Mouse (Mus musculus) layer of hippocampus, adult 6 months (tissue): ENCODE data around the gene Gmppb. TPM values are rescaled to one million over a fixed set of nuclear protein-coding genes. Genes with fewer than 3 reads are reported as not detected.

Experiments
- long read RNA-seq, 2 experiments: library from polyadenylated mRNA; unstranded; transcript quantifications; one replicate each; pipeline ENCODE4 v2.0.0; 2019 to 2020
- microRNA-seq: library from miRNA; unstranded; fragments of <30 nt; microRNA quantifications from one replicate; pipeline ENCODE4 v1.2.0, GENCODE M21; 2020
- polyA plus RNA-seq: library from polyadenylated mRNA; unstranded; fragments of <200 nt; fragmentation: Nextera tagmentation; gene quantifications from 2 replicates; pipeline ENCODE4 v1.2.3, GENCODE M21; 2021

Gene Gmppb
- polyA plus RNA-seq = 20.7 and 34.1 TPM in 2 replicates
- long read RNA-seq, experiment 1, transcript Gmppb-202 (9 exons, 2,702 nt) = major isoform, 11 of 49 reads
- long read RNA-seq, experiment 1, partial matches to known transcripts = 21 of 49 reads
- long read RNA-seq, experiment 1, other reads (novel, unspliced or antisense) = 17 of 49 reads
- long read RNA-seq, experiment 2, transcript Gmppb-202 (9 exons, 2,702 nt) = major isoform, 70 of 84 reads
- long read RNA-seq, experiment 2, partial matches to known transcripts = 2 of 84 reads
- long read RNA-seq, experiment 2, other reads (novel, unspliced or antisense) = 9 of 84 reads

DNA sequence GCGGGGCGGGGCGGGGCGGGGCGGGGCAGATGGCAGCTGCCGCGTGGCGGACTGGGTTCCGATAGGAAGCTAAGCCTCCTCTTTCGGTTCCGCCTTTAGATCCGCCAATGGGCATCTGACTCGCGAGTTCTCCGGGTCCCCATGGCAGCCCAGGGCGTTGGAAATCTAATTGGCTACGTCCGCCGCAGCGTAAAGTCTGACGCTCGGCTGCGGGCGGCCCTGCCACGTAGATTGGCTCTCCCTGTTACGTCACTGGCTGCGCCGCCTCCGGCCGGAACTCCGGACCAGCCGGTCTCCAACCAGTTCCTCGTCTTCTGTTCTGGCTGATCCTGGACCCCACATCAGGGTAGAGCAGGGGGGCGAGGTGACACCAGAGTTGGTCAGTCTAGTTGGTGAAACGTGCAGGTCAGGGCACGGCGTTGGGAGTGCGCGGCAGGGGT is at the start of gene Gmppb:
Gene Gmppb (plus strand): TSS at position 227 of the 440 bp plus-strand sequence.

DNA sequence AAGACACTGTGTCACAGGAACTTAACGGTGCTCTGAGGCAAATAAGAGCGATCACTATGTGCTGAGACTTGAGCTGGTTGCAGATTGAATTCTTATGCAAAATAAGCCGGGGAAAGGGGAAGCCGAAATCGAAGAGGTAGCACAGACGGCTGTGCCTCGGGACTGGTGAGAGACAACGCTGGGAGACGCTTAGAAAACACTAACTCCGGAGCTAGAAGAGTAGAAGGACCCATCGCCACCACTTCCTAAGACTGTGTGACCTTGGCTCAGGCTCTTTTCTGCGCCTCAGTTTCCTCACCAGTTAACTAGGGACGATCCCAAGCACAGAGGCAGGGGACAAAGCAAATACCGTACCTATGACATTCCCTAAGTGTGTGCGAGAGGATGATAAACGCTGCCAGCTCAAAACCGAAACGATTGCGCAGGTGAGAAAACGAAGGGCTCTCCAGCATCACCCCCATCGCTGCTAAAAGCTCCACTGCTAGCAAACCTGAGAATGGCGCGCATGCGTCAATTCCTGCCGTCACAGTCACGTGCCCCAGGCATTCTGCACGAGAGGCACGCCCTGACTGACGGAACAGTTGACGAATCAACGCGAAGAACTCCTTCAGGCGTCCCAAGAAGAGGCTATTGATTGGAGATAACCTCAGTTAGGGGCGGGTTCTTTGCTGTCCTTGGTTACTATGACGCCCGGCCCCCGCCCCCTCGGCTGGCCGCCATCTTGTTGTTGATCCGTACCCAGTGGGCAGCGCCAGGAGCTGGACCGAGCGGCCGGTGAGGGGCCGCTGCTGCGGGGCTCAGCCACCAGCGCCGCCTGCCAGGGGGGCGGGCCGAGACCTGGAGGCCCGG is 46.9 kb upstream of the Gmppb start, which contains the start of gene Ip6k1:
Gene Ip6k1 (plus strand): TSS at position 580 of the 849 bp plus-strand sequence.

DNA sequence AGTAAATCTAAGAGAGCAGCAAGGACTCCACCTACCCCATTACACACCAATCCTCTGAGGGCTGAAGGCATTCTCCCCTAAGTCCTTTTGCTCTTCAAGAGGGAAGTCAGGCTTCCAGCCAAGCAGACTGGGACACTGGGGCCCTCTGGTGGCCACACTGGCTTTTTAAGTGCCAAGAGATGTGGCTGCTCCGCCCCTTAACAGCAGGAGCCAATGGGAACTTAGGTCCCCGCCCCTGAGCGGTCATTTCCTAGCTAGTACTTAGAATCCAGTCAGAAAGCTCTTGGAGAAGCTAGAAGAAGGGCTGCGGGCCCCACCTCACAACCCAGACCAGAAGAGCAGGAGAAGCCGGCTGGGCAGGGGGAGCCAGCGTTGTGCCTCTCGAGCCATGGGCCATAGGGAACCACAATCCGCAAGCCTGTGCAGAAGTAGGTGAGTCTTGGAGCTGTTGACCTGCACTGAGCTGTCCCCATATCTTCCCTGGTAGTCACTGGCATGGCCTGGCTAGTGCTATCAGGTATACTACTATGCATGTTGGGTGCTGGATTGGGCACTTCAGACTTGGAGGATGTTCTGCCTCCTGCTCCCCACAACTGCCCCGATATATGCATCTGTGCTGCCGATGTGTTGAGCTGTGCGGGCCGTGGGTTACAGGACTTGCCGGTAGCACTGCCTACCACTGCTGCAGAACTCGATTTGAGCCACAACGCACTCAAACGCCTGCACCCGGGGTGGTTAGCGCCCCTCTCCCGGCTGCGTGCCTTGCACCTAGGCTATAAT is 4.0 kb downstream of the Gmppb start, which contains the start of gene Amigo3:
Gene Amigo3 (plus strand): TSS at position 275 of the 780 bp plus-strand sequence.

DNA sequence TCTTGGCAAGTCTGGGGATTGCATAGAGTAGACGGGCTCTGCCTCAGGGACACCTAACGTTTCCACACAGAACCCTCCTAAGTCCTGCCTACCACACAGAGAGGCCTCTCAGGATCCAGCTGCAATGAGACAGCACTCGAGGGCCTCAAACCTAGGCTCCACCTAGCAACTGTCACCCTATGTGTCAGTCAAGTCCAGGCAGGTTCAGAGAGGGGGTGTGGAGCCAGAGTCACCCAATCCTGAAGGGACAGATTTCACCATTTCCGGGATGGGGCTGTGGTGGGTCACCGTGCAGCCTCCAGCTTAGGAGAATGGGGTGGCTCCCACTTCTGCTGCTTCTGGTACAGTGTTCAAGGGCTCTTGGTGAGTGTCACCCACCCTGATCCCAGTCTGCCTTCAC is 31.1 kb downstream of the Gmppb start, which contains the start of gene Mst1:
Gene Mst1 (plus strand): TSS at position 269 of the 400 bp plus-strand sequence.

DNA sequence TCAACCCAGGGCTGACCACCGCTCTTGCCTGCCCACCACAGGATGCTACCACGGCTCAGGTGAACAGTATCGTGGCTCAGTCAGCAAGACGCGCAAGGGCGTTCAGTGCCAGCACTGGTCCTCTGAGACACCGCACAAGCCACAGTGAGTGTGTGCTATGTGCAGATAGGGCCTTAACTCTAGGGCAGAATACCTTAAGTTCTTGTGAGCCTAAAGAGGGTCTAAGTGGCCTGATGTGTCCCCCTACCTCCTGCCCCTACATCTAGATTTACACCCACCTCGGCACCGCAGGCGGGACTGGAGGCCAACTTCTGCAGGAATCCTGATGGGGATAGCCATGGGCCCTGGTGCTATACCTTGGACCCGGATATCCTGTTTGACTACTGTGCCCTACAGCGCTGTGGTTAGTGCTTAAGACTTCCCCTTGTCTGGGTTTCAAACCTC is 34.0 kb downstream of the Gmppb start, which contains the start of gene Rnf123:
Gene Rnf123 (minus strand): TSS at position 359 of the 444 bp plus-strand sequence.

DNA sequence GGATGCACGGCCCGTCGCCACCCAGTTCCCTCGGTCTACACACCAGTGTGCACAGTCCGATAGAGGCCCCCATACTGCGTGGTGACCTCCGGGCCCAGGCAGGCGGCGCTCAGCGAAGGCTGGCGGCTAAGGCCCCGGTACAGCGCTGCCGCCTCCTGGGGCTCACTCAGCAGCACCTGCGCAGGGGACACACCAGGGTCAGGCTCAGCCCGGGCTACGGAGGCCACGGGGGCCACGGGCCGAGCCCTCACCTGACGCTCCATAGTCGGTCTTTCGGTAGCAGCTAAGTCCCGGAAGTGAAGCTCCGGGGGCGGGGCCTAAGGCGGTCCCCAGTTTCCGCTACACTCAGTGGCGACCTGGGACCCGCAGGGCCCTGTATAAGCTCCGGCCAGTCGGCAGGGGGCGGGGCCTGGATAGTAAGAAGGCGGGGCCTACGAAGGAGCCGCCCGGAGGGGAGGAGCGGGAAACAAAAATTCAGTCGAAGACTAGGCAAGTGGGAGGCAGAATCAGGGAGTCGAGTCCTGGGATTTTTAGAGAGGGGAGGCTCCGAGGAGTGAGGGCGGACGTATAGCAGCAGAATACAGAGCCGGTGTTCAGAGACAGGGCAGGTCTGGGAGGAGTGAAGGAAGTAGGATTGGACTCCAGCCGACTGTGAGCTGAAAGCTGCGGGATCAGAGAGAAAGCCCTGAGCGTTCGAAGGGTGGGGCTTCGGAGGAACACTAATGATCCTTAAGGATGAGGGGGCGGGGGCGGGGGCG is 45.3 kb downstream of the Gmppb start, which contains the start of gene Apeh:
Gene Apeh (minus strand): TSS at position 423 of the 758 bp plus-strand sequence.

Small RNAs within 50 kb of the gene (microRNA-seq; reads per million reads assigned to microRNA genes)
- gene Mir7088 = not detected

Other genes with a start within 250 kb of the Gmppb start
- gene Rbm6, start 176.0 kb upstream of the Gmppb start, polyA plus RNA-seq = 20.0 and 20.5 TPM in 2 replicates
- gene Mon1a, start 161.1 kb upstream of the Gmppb start, polyA plus RNA-seq = 22.7 and 22.9 TPM in 2 replicates
- 0.25 and 0.41 TPM in 2 replicates for gene Mst1r, start 142.4 kb upstream of the Gmppb start, polyA plus RNA-seq
- gene Actl11, start 120.8 kb upstream of the Gmppb start, polyA plus RNA-seq = not detected in 2 replicates
- gene Camkv, start 113.6 kb upstream of the Gmppb start, polyA plus RNA-seq = 314 and 331 TPM in 2 replicates
- 2.6 and 3.4 TPM in 2 replicates for gene Traip, start 99.1 kb upstream of the Gmppb start, polyA plus RNA-seq
- gene Uba7, start 73.7 kb upstream of the Gmppb start, polyA plus RNA-seq = 3.0 TPM in 2 replicates
- gene Gm20661, start 66.2 kb upstream of the Gmppb start, polyA plus RNA-seq = 0.18 and 0.20 TPM in 2 replicates
- gene Inka1, start 63.4 kb upstream of the Gmppb start, polyA plus RNA-seq = 6.1 and 7.3 TPM in 2 replicates
- 4.6 and 7.8 TPM in 2 replicates for gene Cdhr4, start 56.7 kb upstream of the Gmppb start, polyA plus RNA-seq
- not detected in 2 replicates for gene Gm20662, start 52.9 kb upstream of the Gmppb start, polyA plus RNA-seq
- gene Ip6k1, start 46.7 kb upstream of the Gmppb start, polyA plus RNA-seq = 22.1 and 23.0 TPM in 2 replicates
- gene Amigo3, start 3.9 kb downstream of the Gmppb start, polyA plus RNA-seq = 0.51 and 0.60 TPM in 2 replicates
- gene Mst1, start 31.2 kb downstream of the Gmppb start, polyA plus RNA-seq = not detected in 2 replicates
- 29.2 TPM in 2 replicates for gene Rnf123, start 34.1 kb downstream of the Gmppb start, polyA plus RNA-seq
- gene Apeh, start 45.4 kb downstream of the Gmppb start, polyA plus RNA-seq = 14.8 and 15.5 TPM in 2 replicates
- 21.9 and 23.1 TPM in 2 replicates for gene Bsn, start 141.1 kb downstream of the Gmppb start, polyA plus RNA-seq
- gene Dag1, start 214.7 kb downstream of the Gmppb start, polyA plus RNA-seq = 38.6 and 42.0 TPM in 2 replicates
- gene Nicn1, start 241.2 kb downstream of the Gmppb start, polyA plus RNA-seq = 136 and 139 TPM in 2 replicates
- 31.0 and 64.8 TPM in 2 replicates for gene Amt, start 247.6 kb downstream of the Gmppb start, polyA plus RNA-seq